Mouse (Mus musculus): ENCODE data around the gene Nlrp5.
"Not testable (repeated sequence)": the region's sequence is repeated elsewhere in the genome, so short reads cannot be mapped to it uniquely, and the experiment has no call there.

- TF ChIP-seq CTCF, EP300 (IDR thresholded peaks at IDR 0.05): not testable (repeated sequence)
These were observed 85.1 kb downstream of the Nlrp5 start for GRCm38 (mm10) chr7:23470832-23471231.
